Mouse (Mus musculus): ENCODE results near the gene Nadk. TPM values are rescaled to one million over a fixed set of nuclear protein-coding genes. Genes with fewer than 3 reads are reported as not detected.
"Not testable (repeated sequence)": the region's sequence is repeated elsewhere in the genome, so short reads cannot be mapped to it uniquely, and the experiment has no call there.

The Nadk gene
- total and polyA plus RNA-seq, 2 experiments from 2014 or later: 66.7 to 86.0 TPM

DNA sequence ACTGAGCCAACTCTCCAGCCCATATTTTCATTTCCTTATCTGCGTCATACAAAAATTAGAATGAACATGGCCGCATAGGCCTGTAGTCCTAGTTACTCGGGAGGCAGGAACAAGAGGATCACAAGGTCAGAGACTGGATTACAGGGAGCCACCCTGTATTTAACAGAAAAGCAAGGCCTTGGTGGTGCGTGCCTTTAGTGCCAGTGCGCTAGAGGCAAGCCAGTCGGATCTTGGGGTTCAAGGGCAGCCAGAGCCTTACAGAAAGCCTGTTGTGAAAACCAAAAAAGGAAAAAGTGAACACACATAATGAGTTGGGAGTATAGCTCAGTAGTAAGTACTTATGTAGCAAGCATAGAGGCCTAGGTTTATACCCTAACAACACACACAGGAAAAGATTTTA, 7.6 kb downstream of the Nadk start:
- 93% methylated on average over 6 of the region's 6 CpGs for WGBS
- ATAC-seq (no peak), DNase-seq (no peak)
- H3K36me3 ChIP-seq (ENCODE audit: insufficient read depth): no peaks in the 10 kb centered on the region
- no peak overlapping the region for H3K9ac ChIP-seq
- no peak overlapping the region for H3K4me2 ChIP-seq (ENCODE audit: low read depth)
- no peak overlapping the region for H3K27ac ChIP-seq (ENCODE audit: low read depth, low read length)
- H3K4me1 ChIP-seq (ENCODE audit: insufficient read depth): peaks cover 5% of the 10 kb centered on the region
- no peaks in the 10 kb centered on the region for H3K9me3 ChIP-seq (ENCODE audit: low read length)
- H3K4me3 ChIP-seq (ENCODE audit: low read depth, low read length): no peak overlapping the region
- no peak for TF ChIP-seq CTCF (IDR thresholded peaks at IDR 0.05; ENCODE audit: low read depth)
- H3K27me3 ChIP-seq (ENCODE audit: insufficient read depth, low read length): no peaks in the 10 kb centered on the region

GRCm38 (mm10) chr4:155570315-155570714, 8.1 kb downstream of the Nadk start:
- not testable (repeated sequence) for H3K9ac ChIP-seq; H3K4me3 ChIP-seq (ENCODE audit: low read depth, low read length); DNase-seq; H3K4me1 ChIP-seq (ENCODE audit: insufficient read depth); H3K27me3 ChIP-seq (ENCODE audit: insufficient read depth, low read length); ATAC-seq; H3K9me3 ChIP-seq (ENCODE audit: low read length); H3K27ac ChIP-seq (ENCODE audit: low read depth, low read length); H3K36me3 ChIP-seq (ENCODE audit: insufficient read depth); H3K4me2 ChIP-seq (ENCODE audit: low read depth)
- 93% methylated on average over 11 of the region's 11 CpGs for WGBS

GRCm38 (mm10) chr4:155571442-155571841, 9.3 kb downstream of the Nadk start:
- no peak overlapping the region for H3K9ac ChIP-seq
- no peaks in the 10 kb centered on the region for H3K27me3 ChIP-seq (ENCODE audit: insufficient read depth, low read length)
- TF ChIP-seq CTCF (IDR thresholded peaks at IDR 0.05; ENCODE audit: low read depth): no peak
- no peak overlapping the region for H3K4me3 ChIP-seq (ENCODE audit: low read depth, low read length)
- no peaks in the 10 kb centered on the region for H3K9me3 ChIP-seq (ENCODE audit: low read length)
- H3K36me3 ChIP-seq (ENCODE audit: insufficient read depth): 0 out of 2 replicates have a peak, but pooled peaks cover 5% of the 10 kb centered on the region
- no peaks in the 10 kb centered on the region for H3K4me1 ChIP-seq (ENCODE audit: insufficient read depth)
- no peak overlapping the region for H3K27ac ChIP-seq (ENCODE audit: low read depth, low read length)
- 69% methylated on average over 2 of the region's 2 CpGs for WGBS
- no peak overlapping the region for H3K4me2 ChIP-seq (ENCODE audit: low read depth)
- no peak for DNase-seq
- no peak for ATAC-seq

DNA sequence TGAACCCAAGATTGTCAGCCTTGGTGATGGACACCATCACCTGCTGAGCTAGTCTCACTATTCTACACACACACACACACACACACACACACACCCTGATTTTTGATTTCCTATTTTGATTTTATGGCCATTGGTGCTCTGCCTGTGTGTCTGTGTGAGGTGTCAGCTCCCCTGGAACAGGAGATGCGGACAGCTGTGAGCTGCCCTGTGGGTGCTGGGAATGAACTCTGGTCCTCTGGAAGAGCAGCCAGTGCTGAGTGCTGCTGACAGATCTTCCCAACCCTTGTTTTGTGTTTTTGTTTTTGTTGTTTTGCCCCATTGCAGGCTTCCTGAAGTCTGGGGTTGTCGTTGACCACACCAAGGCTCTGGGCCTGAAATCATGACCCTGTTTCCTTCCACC, 11.0 kb downstream of the Nadk start:
- peaks cover 17% of the 10 kb centered on the region for H3K36me3 ChIP-seq (ENCODE audit: insufficient read depth)
- TF ChIP-seq CTCF (IDR thresholded peaks at IDR 0.05; ENCODE audit: low read depth): no peak
- WGBS: 94% methylated on average over 2 of the region's 2 CpGs
- H3K4me1 ChIP-seq (ENCODE audit: insufficient read depth): no peaks in the 10 kb centered on the region
- no peak overlapping the region for H3K9ac ChIP-seq
- no peak overlapping the region for H3K4me2 ChIP-seq (ENCODE audit: low read depth)
- no peaks in the 10 kb centered on the region for H3K9me3 ChIP-seq (ENCODE audit: low read length)
- H3K4me3 ChIP-seq (ENCODE audit: low read depth, low read length): no peak overlapping the region
- DNase-seq (no peak), ATAC-seq (no peak)
- no peak overlapping the region for H3K27ac ChIP-seq (ENCODE audit: low read depth, low read length)
- no peaks in the 10 kb centered on the region for H3K27me3 ChIP-seq (ENCODE audit: insufficient read depth, low read length)

- H3K4me3 ChIP-seq (ENCODE audit: low read depth, low read length): no peak overlapping the region
- no peaks in the 10 kb centered on the region for H3K27me3 ChIP-seq (ENCODE audit: insufficient read depth, low read length)
- no peak overlapping the region for H3K9ac ChIP-seq
- no peaks in the 10 kb centered on the region for H3K4me1 ChIP-seq (ENCODE audit: insufficient read depth)
- ATAC-seq: no peak
- no peak for TF ChIP-seq CTCF (IDR thresholded peaks at IDR 0.05; ENCODE audit: low read depth)
- H3K9me3 ChIP-seq (ENCODE audit: low read length): no peaks in the 10 kb centered on the region
- H3K27ac ChIP-seq (ENCODE audit: low read depth, low read length): no peak overlapping the region
- peaks cover 19% of the 10 kb centered on the region for H3K36me3 ChIP-seq (ENCODE audit: insufficient read depth)
- 95% methylated on average over 9 of the region's 9 CpGs for WGBS
- no peak overlapping the region for H3K4me2 ChIP-seq (ENCODE audit: low read depth)
- no peak for DNase-seq
Measured at GRCm38 (mm10) chr4:155573876-155574275, 11.7 kb downstream of the Nadk start.

DNA sequence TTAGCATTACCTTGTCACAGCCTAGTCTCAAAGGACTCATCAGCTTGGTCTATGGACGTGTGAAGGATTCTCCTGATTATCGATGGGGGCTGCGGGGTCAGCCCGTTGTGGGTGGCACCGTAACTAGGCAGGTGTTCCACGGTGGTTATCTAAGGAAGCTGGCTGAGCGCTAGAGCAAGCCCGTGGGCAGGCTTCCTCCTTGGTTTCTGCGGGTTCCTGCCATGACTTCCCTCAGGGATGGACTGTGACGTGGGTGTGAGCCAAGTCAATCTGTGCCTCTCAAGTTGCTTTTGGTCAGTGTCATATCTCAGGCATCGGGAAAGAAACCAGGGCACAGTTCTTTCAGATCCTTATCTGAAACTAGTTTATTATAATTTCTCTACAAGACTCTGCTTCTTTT, 12.8 kb downstream of the Nadk start:
- Histone ChIP-seq H3K9ac (no peak overlapping the region), H3K4me3 (ENCODE audit: low read depth, low read length) (no peak overlapping the region), H3K36me3 (ENCODE audit: insufficient read depth) (peaks cover 27% of the 10 kb centered on the region), H3K9me3 (ENCODE audit: low read length) (no peaks in the 10 kb centered on the region), H3K27ac (ENCODE audit: low read depth, low read length) (no peak overlapping the region), H3K4me2 (ENCODE audit: low read depth) (no peak overlapping the region), H3K27me3 (ENCODE audit: insufficient read depth, low read length) (no peaks in the 10 kb centered on the region), H3K4me1 (ENCODE audit: insufficient read depth) (no peaks in the 10 kb centered on the region)
- no peak for TF ChIP-seq CTCF (IDR thresholded peaks at IDR 0.05; ENCODE audit: low read depth)
- ATAC-seq (no peak), DNase-seq (no peak)
- 91% methylated on average over 11 of the region's 11 CpGs for WGBS

DNA sequence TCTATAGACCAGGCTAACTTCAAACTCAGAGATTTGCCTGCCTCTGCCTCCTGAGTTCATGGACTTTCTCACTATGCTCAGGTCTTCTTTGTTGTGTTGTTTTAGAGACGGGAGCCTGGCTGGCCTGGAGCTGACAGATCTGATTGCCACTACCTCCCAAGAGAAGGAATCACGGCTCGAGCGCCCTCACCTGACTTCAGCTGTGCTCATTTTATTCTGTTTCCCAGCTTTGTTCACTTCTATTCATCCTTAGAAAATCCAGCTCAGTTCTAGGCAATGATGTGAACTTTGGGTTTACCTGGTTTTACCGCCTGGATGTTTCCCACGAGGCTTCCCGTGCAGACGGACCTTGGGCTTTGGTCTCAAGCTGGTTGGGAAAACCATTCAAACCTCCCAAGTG, 13.3 kb downstream of the Nadk start:
- Histone ChIP-seq H3K4me2 (ENCODE audit: low read depth) (no peak overlapping the region), H3K9ac (no peak overlapping the region), H3K27ac (ENCODE audit: low read depth, low read length) (no peak overlapping the region), H3K9me3 (ENCODE audit: low read length) (no peaks in the 10 kb centered on the region), H3K36me3 (ENCODE audit: insufficient read depth) (peaks cover 31% of the 10 kb centered on the region), H3K4me1 (ENCODE audit: insufficient read depth) (no peaks in the 10 kb centered on the region), H3K27me3 (ENCODE audit: insufficient read depth, low read length) (no peaks in the 10 kb centered on the region), H3K4me3 (ENCODE audit: low read depth, low read length) (no peak overlapping the region)
- 81% methylated on average over 8 of the region's 8 CpGs for WGBS
- ATAC-seq (no peak), DNase-seq (no peak)
- no peak for TF ChIP-seq CTCF (IDR thresholded peaks at IDR 0.05; ENCODE audit: low read depth)

GRCm38 (mm10) chr4:155577132-155577531, 15.0 kb downstream of the Nadk start:
- H3K36me3 ChIP-seq (ENCODE audit: insufficient read depth): peaks cover 32% of the 10 kb centered on the region
- TF ChIP-seq CTCF (IDR thresholded peaks at IDR 0.05; ENCODE audit: low read depth): no peak
- no peak overlapping the region for H3K4me3 ChIP-seq (ENCODE audit: low read depth, low read length)
- no peak for DNase-seq
- H3K27me3 ChIP-seq (ENCODE audit: insufficient read depth, low read length): no peaks in the 10 kb centered on the region
- no peak for ATAC-seq
- no peaks in the 10 kb centered on the region for H3K4me1 ChIP-seq (ENCODE audit: insufficient read depth)
- H3K27ac ChIP-seq (ENCODE audit: low read depth, low read length): no peak overlapping the region
- H3K9ac ChIP-seq: no peak overlapping the region
- H3K4me2 ChIP-seq (ENCODE audit: low read depth): no peak overlapping the region
- no peaks in the 10 kb centered on the region for H3K9me3 ChIP-seq (ENCODE audit: low read length)
- 97% methylated on average over 9 of the region's 9 CpGs for WGBS

All from forebrain, postnatal 0 days (tissue).